Mouse (Mus musculus): ENCODE results near the gene Ccdc167. TPM values are rescaled to one million over a fixed set of nuclear protein-coding genes. Genes with fewer than 3 reads are reported as not detected.
"Not testable (repeated sequence)": the region's sequence is repeated elsewhere in the genome, so short reads cannot be mapped to it uniquely, and the experiment has no call there.

The Ccdc167 gene
- polyA plus RNA-seq, 1 experiment from 2014 or later = 13.0 TPM

DNA sequence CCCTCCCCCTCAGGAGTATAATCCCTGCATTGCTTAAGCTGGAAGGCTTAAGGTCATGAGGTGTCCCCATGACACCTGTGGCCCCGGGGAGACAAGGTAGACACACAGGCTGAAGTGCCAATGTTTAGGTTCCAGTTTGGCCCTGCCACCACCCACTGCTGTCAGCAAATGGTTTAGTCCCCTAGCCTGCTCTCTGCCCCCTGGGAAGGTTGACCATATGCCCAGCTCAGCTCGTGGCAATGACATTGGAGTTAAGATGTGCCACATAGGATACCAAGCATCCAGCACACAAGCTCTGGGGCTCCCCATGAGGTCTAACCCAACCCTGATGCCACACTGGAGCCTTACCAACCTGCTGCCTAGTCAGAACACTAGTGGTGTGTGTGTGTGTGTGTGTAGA lies 15.7 kb upstream of the Ccdc167 start:
- WGBS = 75% methylated on average over 2 of the region's 2 CpGs
- Histone ChIP-seq H3K36me3 (no peaks in the 10 kb centered on the region), H3K9ac (no peak overlapping the region), H3K4me2 (no peak overlapping the region), H3K27me3 (no peaks in the 10 kb centered on the region), H3K4me1 (replicated peaks) (peaks cover 52% of the 10 kb centered on the region), H3K9me3 (no peaks in the 10 kb centered on the region), H3K27ac (replicated peaks) (peak overlapping the region; percentile 89; the same call in 1 of the 2 replicates), H3K4me3 (no peak overlapping the region)
- ATAC-seq (ENCODE audit: low read depth) = no peak

DNA sequence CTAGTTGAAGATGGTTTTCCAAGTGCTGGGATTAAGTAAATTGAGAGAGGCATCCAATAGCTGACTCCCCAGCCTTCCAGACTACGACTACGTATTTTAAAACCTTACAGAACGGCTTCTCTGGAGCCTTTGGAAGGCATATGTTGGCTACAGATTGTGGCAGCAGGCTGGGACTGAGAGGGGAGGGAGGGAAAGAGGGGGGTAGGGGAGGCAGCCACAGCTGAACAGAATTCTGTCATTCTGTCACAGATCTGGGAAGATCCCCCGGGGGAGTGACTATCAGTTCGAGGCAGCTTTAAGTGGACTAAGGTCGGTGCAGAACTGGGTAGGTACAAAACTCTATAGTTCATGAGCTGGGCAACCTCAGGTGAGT lies 15.1 kb upstream of the Ccdc167 start:
- Histone ChIP-seq H3K4me1 (replicated peaks) (peaks cover 51% of the 10 kb centered on the region), H3K27ac (replicated peaks) (peak overlapping the region; percentile 89), H3K9ac (no peak overlapping the region), H3K4me3 (no peak overlapping the region), H3K36me3 (no peaks in the 10 kb centered on the region), H3K27me3 (no peaks in the 10 kb centered on the region), H3K4me2 (no peak overlapping the region), H3K9me3 (no peaks in the 10 kb centered on the region)
- no peak for ATAC-seq (ENCODE audit: low read depth)
- WGBS = 37% methylated on average over 6 of the region's 6 CpGs

DNA sequence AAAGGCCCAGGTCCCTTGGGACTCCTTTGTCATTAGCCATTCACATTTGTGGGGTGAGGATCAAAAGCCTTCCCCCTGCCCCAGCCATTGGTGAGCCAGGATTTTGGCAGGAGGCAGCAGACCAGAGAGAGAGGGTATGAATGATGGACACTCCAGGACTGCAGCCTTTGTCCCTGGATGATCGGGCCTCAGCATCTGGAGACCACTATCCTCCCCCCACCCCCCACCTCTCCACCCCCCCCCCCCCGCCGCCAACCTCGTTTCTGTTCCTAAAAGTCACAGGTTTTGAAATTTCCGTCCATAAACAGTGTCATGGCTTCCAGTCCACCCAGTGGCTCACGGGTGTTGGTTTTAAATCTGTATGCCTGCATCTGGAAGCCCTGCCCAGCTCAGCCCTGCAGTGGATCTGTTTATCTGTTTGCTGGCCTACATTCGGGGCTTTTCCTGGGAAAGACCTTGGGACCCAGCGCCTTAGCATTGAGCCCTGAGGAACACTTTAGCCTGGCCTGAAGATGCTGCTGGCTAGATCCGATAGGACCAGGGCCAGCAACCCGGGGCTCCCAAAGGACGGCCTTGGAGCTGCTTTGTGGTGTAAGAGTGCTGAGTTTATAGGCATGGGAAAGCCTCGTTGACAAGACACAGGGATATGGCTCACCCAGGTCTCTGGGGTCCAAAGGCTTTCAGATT lies 14.6 kb upstream of the Ccdc167 start:
- H3K4me1 ChIP-seq (replicated peaks) = peaks cover 46% of the 10 kb centered on the region
- H3K36me3 ChIP-seq = no peaks in the 10 kb centered on the region
- no peak overlapping the region for H3K4me2 ChIP-seq
- peak overlapping the region; percentile 34; the same call in 1 of the 2 replicates for H3K9ac ChIP-seq
- peak; percentile 45; the same call in 1 of the 2 replicates for ATAC-seq (ENCODE audit: low read depth)
- 41% methylated on average over 12 of the region's 12 CpGs for WGBS
- H3K27me3 ChIP-seq = no peaks in the 10 kb centered on the region
- H3K9me3 ChIP-seq = no peaks in the 10 kb centered on the region
- peak overlapping the region; percentile 89 for H3K27ac ChIP-seq (replicated peaks)
- H3K4me3 ChIP-seq = no peak overlapping the region

DNA sequence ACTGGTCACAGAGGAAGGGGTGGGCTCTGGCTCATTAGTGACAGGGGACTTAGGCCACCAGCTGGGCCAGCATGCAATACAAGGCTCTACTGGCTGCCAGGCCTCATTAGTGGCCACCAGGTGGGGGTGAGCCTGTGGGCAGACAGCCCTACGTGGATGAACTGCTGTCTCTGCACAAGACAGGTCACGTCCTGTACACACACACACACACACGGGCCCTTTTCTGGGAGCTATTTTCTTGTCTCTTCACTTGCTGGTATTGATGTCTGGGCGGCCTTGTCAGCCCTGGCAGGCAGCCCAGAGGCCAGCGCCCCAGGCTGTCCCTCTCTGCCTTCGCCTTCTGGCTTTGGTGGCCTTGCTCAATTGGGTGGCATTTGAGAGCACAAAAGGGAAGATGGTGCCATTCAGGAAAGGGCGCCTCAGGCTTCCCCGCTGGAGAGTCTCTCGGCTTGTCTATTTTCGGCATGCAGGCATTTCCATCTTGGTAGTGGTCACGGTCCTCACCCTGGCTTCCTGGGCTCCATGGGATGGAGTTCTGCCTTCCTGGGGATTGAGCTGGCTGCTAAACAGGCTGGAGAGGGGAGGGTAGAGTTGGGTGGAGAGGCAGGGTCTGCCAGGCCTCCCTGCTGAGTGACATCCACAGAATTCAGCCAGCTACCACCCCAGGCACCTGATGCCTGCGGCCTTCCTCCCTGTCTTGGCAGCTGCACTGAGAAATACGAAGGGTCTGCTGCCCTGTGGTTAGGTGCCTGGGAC lies 13.8 kb upstream of the Ccdc167 start:
- peaks cover 38% of the 10 kb centered on the region for H3K4me1 ChIP-seq (replicated peaks)
- 23% methylated on average over 13 of the region's 13 CpGs for WGBS
- H3K4me3 ChIP-seq = no peak overlapping the region
- peak overlapping the region; percentile 89 for H3K27ac ChIP-seq (replicated peaks)
- H3K36me3 ChIP-seq = no peaks in the 10 kb centered on the region
- no peak overlapping the region for H3K4me2 ChIP-seq
- no peaks in the 10 kb centered on the region for H3K9me3 ChIP-seq
- no peaks in the 10 kb centered on the region for H3K27me3 ChIP-seq
- H3K9ac ChIP-seq = no peak overlapping the region; the same call in 1 of the 2 replicates
- ATAC-seq (ENCODE audit: low read depth) = peak; percentile 71

DNA sequence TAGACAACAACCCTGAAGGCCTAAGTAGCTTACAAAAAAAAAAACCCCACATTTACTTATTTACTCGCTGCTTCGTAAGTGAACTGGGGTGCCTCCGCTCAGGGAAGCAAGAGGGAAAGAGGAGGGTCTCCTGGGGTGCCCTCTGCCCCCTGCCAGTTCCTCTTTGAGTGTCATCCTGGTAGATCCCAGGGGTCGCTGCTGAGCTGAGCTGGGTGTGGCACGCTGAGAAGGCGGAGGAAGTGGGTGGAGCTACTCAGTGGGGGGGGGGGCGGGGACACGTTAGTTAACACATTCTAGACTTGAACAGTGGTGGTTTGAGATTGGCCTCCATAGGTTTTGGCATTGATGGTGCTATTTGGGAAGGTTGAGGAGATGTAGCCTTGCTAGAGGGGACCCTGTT lies 11.2 kb upstream of the Ccdc167 start:
- no peaks in the 10 kb centered on the region for H3K36me3 ChIP-seq
- no peak overlapping the region for H3K4me2 ChIP-seq
- no peaks in the 10 kb centered on the region for H3K27me3 ChIP-seq
- peaks cover 32% of the 10 kb centered on the region for H3K4me1 ChIP-seq (replicated peaks)
- ATAC-seq (ENCODE audit: low read depth) = no peak
- H3K9ac ChIP-seq = no peak overlapping the region
- no peaks in the 10 kb centered on the region for H3K9me3 ChIP-seq
- WGBS = 64% methylated on average over 8 of the region's 8 CpGs
- H3K4me3 ChIP-seq = no peak overlapping the region
- H3K27ac ChIP-seq (replicated peaks) = no peak overlapping the region

DNA sequence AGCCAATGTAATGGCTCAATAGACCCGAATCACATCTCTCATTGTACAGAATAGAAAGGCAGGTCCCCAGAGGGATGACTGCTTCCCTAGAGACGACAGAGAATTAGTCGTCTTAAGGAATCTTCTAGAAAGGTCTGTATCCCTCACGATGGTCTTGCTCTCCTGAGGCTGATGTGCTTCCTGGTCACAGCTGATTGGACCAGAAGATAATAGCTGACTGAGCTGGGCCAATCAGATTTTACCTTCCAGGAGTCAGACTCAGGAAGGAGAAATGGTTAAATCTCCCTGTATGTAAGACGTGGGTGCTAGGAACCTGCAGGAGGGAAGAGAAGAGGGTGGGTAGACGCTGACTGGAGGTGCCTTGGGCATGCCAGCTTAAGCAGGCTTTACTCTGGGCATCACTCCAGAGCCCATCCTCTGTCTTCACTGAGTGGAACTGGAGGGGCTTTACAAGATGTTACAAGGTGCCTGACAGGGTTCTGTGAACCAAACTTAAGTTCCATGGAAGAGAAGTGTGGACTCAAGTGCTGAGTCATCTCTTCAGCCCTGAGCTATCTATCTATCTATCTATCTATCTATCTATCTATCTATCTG lies 8.3 kb upstream of the Ccdc167 start:
- H3K27ac ChIP-seq (replicated peaks) = peak overlapping the region; percentile 61; the same call in 1 of the 2 replicates
- H3K27me3 ChIP-seq = no peaks in the 10 kb centered on the region
- peaks cover 12% of the 10 kb centered on the region for H3K4me1 ChIP-seq (replicated peaks)
- WGBS = 69% methylated on average over 6 of the region's 6 CpGs
- no peaks in the 10 kb centered on the region for H3K36me3 ChIP-seq
- H3K4me3 ChIP-seq = no peak overlapping the region
- H3K9ac ChIP-seq = no peak overlapping the region
- no peak for ATAC-seq (ENCODE audit: low read depth)
- H3K9me3 ChIP-seq = no peaks in the 10 kb centered on the region
- H3K4me2 ChIP-seq = no peak overlapping the region

DNA sequence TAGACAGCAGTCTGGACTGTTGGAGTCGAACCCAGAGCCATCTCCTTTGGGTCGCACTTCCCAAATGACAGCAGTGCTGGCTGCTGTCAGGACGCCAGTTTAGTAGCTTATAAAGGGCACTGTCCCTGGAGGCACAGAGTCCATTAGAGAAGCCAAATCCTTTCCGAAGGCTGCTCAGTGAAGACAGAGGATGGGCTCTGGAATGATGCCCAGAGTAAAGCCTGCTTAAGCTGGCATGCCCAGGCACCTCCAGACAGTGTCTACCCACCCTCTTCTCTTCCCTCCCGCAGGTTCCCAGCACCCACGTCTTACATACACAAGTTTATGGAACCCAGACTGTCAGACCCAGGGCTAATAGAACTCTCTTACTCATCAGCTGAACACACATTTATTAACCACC lies 7.8 kb upstream of the Ccdc167 start:
- Histone ChIP-seq H3K4me1 (replicated peaks) (peaks cover 11% of the 10 kb centered on the region; the same call in 1 of the 2 replicates), H3K4me3 (no peak overlapping the region), H3K27me3 (no peaks in the 10 kb centered on the region), H3K36me3 (no peaks in the 10 kb centered on the region), H3K9ac (no peak overlapping the region), H3K4me2 (no peak overlapping the region), H3K27ac (replicated peaks) (peak overlapping the region; percentile 61; the same call in 1 of the 2 replicates), H3K9me3 (no peaks in the 10 kb centered on the region)
- WGBS = 63% methylated on average over 6 of the region's 6 CpGs
- peak; percentile 53 for ATAC-seq (ENCODE audit: low read depth)

DNA sequence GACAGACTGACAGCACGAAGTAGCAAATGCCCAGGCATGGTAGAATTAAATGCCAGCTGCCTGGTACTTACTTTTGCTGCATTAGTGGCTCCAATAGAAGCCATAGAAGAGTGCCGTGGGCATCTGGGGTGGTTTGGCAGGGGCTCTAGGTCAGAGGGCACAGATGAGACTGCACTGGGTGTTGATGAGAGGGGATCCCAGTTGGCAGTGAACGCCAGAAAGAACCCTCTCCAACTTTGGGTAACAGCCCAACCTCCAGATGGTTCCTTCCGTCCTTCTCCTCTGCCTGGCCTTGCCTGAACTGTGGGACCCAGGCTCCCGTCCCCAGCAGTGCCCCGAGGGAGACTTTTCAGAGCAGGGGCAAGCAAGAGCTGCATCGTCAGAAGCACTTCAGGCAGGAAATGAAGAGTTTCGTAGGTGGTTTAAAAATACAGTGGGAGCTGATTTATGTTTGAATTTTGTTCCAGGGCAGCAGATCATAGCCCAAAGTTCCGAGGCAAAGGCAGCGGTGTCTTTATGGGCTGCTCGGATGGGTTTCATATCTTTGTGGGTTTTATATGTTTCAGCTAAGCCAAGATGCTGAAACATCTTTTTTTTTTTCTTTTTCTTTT lies 4.0 kb upstream of the Ccdc167 start:
- no peak for ATAC-seq (ENCODE audit: low read depth)
- no peaks in the 10 kb centered on the region for H3K36me3 ChIP-seq
- H3K9me3 ChIP-seq = no peaks in the 10 kb centered on the region
- WGBS = 66% methylated on average over 11 of the region's 11 CpGs
- H3K27me3 ChIP-seq = no peaks in the 10 kb centered on the region
- H3K9ac ChIP-seq = no peak overlapping the region
- no peak overlapping the region for H3K27ac ChIP-seq (replicated peaks)
- peaks cover 23% of the 10 kb centered on the region for H3K4me1 ChIP-seq (replicated peaks)
- no peak overlapping the region for H3K4me2 ChIP-seq
- no peak overlapping the region for H3K4me3 ChIP-seq

DNA sequence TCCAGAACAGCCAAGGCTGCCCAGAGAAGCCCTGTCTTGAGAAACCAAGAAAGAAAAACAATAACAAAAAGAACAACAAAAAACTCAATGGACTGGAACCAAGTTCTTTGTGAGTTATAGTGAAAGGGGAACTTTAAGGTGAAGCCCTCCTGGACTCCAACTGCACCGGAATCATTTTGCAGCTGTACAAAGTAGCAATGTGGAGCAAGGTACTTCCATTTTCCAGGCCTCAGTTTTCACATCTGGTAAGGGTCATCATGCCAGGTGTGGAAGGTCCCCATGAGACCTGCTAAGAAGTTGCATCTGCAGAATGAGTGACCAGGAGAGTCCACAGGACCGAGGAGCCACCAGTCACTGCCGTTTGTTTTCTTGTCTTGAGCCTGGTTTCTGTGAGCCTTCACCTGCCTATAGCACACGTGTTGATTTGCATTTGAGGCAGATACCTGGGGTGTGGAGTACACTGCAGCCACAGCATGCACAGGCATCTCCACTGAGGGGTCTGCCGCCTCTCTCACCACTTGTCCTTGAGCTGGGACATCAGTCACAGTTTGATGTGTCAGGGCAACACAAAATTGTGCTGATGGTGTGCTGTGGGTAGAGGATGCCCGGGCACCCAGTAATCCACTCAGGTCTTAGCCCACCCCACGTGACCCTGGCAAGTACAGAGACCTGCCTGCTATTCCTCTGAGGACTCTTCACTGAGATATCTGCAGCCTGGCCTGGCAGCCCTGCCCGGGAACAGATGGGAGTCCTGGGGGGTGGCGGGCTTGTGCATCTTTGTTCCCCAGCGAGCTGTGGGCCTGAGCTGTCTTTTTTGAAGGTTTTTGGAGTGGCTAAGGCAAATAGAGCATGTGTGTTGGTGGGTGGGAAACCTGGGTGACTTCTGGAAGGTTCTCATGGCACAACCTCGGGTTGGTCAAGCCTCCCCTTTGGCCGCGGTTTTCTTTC lies 3.1 kb upstream of the Ccdc167 start:
- Histone ChIP-seq H3K9me3 (no peaks in the 10 kb centered on the region), H3K27me3 (no peaks in the 10 kb centered on the region), H3K9ac (no peak overlapping the region), H3K27ac (replicated peaks) (no peak overlapping the region), H3K4me2 (no peak overlapping the region), H3K4me3 (no peak overlapping the region), H3K4me1 (replicated peaks) (peaks cover 28% of the 10 kb centered on the region), H3K36me3 (no peaks in the 10 kb centered on the region)
- ATAC-seq (ENCODE audit: low read depth) = no peak
- 76% methylated on average over 13 of the region's 13 CpGs for WGBS

DNA sequence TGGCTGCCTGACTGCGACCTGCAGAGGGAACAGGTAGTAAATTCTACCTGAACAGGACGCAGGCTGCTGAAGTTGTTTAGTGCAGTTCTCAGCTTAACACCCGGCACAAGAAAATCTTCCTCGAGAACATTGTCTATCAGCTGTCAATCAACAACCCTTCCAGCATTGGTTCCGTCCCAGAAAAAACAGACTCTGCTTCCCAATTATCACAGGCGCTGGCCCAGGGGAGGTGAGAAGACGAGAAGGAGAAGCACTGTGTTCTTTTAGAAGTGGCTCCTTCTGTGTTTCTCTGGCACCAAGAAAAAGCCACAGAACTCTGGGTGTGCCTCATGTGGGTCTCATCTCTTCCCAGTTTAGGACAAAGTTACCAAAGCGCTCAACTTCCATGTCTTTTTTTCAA lies 1.8 kb upstream of the Ccdc167 start:
- no peak for ATAC-seq (ENCODE audit: low read depth)
- no peaks in the 10 kb centered on the region for H3K9me3 ChIP-seq
- H3K36me3 ChIP-seq = no peaks in the 10 kb centered on the region
- H3K27ac ChIP-seq (replicated peaks) = no peak overlapping the region
- no peaks in the 10 kb centered on the region for H3K27me3 ChIP-seq
- no peak overlapping the region for H3K4me2 ChIP-seq
- H3K9ac ChIP-seq = no peak overlapping the region
- H3K4me1 ChIP-seq (replicated peaks) = peaks cover 23% of the 10 kb centered on the region
- no peak overlapping the region for H3K4me3 ChIP-seq
- WGBS = 87% methylated on average over 8 of the region's 8 CpGs

DNA sequence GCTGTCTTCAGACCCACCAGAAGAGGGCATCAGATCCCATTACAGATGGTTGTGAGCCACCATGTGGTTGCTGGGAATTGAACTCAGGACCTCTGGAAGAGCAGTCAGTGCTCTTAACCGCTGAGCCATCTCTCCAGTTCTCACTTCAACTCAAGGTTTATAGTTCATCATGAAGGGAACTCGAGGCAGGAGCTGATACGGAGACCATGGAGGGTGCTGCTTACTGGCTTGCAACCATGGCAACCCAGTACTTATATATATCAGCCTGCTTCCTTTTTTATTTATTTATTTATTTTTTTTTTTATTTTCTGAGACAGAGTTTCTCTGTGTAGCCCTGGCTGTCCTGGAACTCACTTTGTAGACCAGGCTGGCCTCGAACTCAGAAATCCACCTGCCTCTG lies 3.1 kb downstream of the Ccdc167 start:
- H3K9ac ChIP-seq; ATAC-seq (ENCODE audit: low read depth); H3K27ac ChIP-seq (replicated peaks); H3K36me3 ChIP-seq; H3K9me3 ChIP-seq; H3K4me2 ChIP-seq; H3K4me3 ChIP-seq; H3K27me3 ChIP-seq: not testable (repeated sequence)
- WGBS = 94% methylated on average over 4 of the region's 4 CpGs
- peaks cover 65% of the 10 kb centered on the region for H3K4me1 ChIP-seq (replicated peaks)
